Mouse (Mus musculus): Measurements from ENCODE around the gene Kpna2.

GRCm38 (mm10) chr11:107014597-107015309, 15.4 kb upstream of the Kpna2 start:
- no peak for TF ChIP-seq MAX (IDR thresholded peaks at IDR 0.05)
- no peak for TF ChIP-seq CTCF (IDR thresholded peaks at IDR 0.05; ENCODE audit: control insufficient read depth, insufficient read depth, insufficient read length)
- no peak for TF ChIP-seq USF1 (IDR thresholded peaks at IDR 0.05; ENCODE audit: low read depth)
- no peak for TF ChIP-seq CEBPB (IDR thresholded peaks at IDR 0.05; ENCODE audit: low read depth)

All from C2C12 (cell line).